Mouse (Mus musculus): Measurements from ENCODE around the gene Pold2.

DNA sequence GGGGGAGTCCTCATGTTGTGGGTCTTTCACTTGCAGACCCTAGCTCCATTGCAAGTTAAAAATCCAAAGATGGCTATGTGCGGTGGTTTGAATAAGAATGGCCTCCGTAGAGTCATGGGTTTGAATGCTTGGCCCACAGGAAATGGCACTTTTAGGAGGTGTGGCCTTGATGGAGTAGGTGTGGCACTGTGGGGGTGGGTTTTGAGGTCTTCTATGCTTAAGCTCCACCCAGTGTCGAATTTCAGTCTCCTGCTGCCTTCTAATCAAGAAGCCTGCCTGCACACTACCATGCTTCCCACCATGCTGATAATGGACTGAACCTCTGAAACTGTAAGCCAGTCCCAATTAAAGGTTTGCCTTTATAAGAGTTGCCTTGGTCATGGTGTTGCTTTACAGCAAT lies 35.0 kb downstream of the Pold2 start:
- TF ChIP-seq ZNF384 (IDR thresholded peaks at IDR 0.05; ENCODE audit: low read depth, low read length) (no peak), POLR2A (IDR thresholded peaks at IDR 0.05; ENCODE audit: control insufficient read depth in 1 of 2, insufficient read depth in 1 of 2, low read depth in 1 of 2, low read length in 2 of 2, poor library complexity in 1 of 2) (no peak), POLR2AphosphoS2 (IDR thresholded peaks at IDR 0.05; ENCODE audit: low read length) (no peak), NELFE (IDR thresholded peaks at IDR 0.05; ENCODE audit: low read depth, low read length) (no peak), ELF1 (IDR thresholded peaks at IDR 0.05; ENCODE audit: low read depth, low read length) (no peak), TAL1 (IDR thresholded peaks at IDR 0.05; ENCODE audit: low read length) (no peak), CTCF (IDR thresholded peaks at IDR 0.05 in 2 of 3, conservative IDR thresholded peaks at IDR 0.05 in 1 of 3; ENCODE audit: control insufficient read depth in 1 of 3, insufficient read depth in 1 of 3, low read depth in 2 of 3, low read length in 3 of 3, poor library complexity in 1 of 3, severe bottlenecking in 1 of 3) (no peak), USF1 (IDR thresholded peaks at IDR 0.05; ENCODE audit: low read depth, low read length) (no peak), SMC3 (IDR thresholded peaks at IDR 0.05; ENCODE audit: low read depth, low read length) (no peak), ETS1 (IDR thresholded peaks at IDR 0.05; ENCODE audit: low read depth, low read length) (no peak), MYC (IDR thresholded peaks at IDR 0.05; ENCODE audit: low read depth, low read length) (no peak), MAX (IDR thresholded peaks at IDR 0.05; ENCODE audit: low read length) (no peak)

Measured in MEL (cell line).